Comparison of ENCODE assay signal across 19 mouse cellular contexts in genomic region chr13:54748190-54748589, GRCm38 (mm10). TPM values are rescaled to one million over a fixed set of nuclear protein-coding genes. Genes with fewer than 3 reads are reported as not detected.
DNase-seq lines count a peak whose midpoint lies in the region; ATAC-seq and TF ChIP-seq lines count a peak whose summit lies in the region.
"Had no signal": no experiment of that assay in that cellular context is flagged by ENCODE, and none has a peak within 500 bp of the region (broad histone marks: within the 10 kb centered on the region; RNA-seq: fewer than 3 reads in every experiment).

No protein-coding gene starts in this region.

- TF ChIP-seq CTCF in left cerebral cortex, adult 2 months (IDR thresholded peaks at IDR 0.05): no peak
- no peak for TF ChIP-seq CTCF in olfactory bulb, adult 2 months (IDR thresholded peaks at IDR 0.05; ENCODE audit: insufficient read depth, low read depth, low read length)

- H3K4me3 ChIP-seq in left cerebral cortex, adult 2 months: peak overlapping the region; percentile 60
- peak overlapping the region; percentile 72 for H3K4me3 ChIP-seq in forebrain, embryonic 16.5 days (replicated peaks; ENCODE audit: low read length)
- H3K4me3 ChIP-seq in midbrain, embryonic 11.5 days (ENCODE audit: low read depth, low read length): peak overlapping the region; percentile 74
- H3K4me3 ChIP-seq in olfactory bulb, adult 2 months (ENCODE audit: insufficient read depth, low read depth, low read length): peak overlapping the region; percentile 72

- no peaks in the 10 kb centered on the region for H3K9me3 ChIP-seq in forebrain, embryonic 16.5 days (ENCODE audit: control insufficient read depth, low read length)
- no peaks in the 10 kb centered on the region for H3K9me3 ChIP-seq in midbrain, embryonic 11.5 days (ENCODE audit: control insufficient read depth, low read length)
- H3K9me3 ChIP-seq: stomach, embryonic 15.5 days had no signal

- peaks cover 58% of the 10 kb centered on the region for H3K4me1 ChIP-seq in forebrain, embryonic 16.5 days (replicated peaks; ENCODE audit: control insufficient read depth, insufficient read depth, low read length)
- peaks cover 19% of the 10 kb centered on the region for H3K4me1 ChIP-seq in midbrain, embryonic 11.5 days (ENCODE audit: control insufficient read depth, insufficient read depth, low read length)
- H3K4me1 ChIP-seq in olfactory bulb, adult 2 months (ENCODE audit: control insufficient read depth, insufficient read depth, low read length): peaks cover 53% of the 10 kb centered on the region

- peak overlapping the region; percentile 83 for H3K4me2 ChIP-seq in forebrain, embryonic 16.5 days (ENCODE audit: low read length)
- peak overlapping the region; percentile 67 for H3K4me2 ChIP-seq in midbrain, embryonic 11.5 days

- H3K27ac ChIP-seq in left cerebral cortex, adult 2 months: peak overlapping the region; percentile 79
- no peak overlapping the region for H3K27ac ChIP-seq in forebrain, embryonic 16.5 days (ENCODE audit: low read length)
- H3K27ac ChIP-seq in midbrain, embryonic 11.5 days (ENCODE audit: low read depth, low read length): no peak overlapping the region
- peak overlapping the region; percentile 72 for H3K27ac ChIP-seq in olfactory bulb, adult 2 months (ENCODE audit: insufficient read depth, low read depth, low read length)
- H3K27ac ChIP-seq: stomach, embryonic 15.5 days had no signal

- WGBS in forebrain, embryonic 16.5 days: 80% methylated on average over 8 of the region's 8 CpGs
- WGBS in midbrain, embryonic 11.5 days: 86% methylated on average over 8 of the region's 8 CpGs
- 48% methylated on average over 8 of the region's 8 CpGs for WGBS in olfactory bulb, adult 2 months

- no peak for DNase-seq in left cerebral cortex, adult 2 months (ENCODE audit: extremely low spot score in 1 of 2, low spot score in 2 of 2)
- DNase-seq in left cerebral cortex, adult 11 months (ENCODE audit: low spot score): no peak
- no peak for DNase-seq in midbrain, embryonic 11.5 days (ENCODE audit: low spot score, missing footprints)
- DNase-seq in gastrocnemius, adult 18-20 months (ENCODE audit: low spot score): no peak
- no peak for DNase-seq in thymus, adult 18-20 months
- DNase-seq: gastrocnemius, postnatal 14 days; thymus, postnatal 4 days had no signal

- no peaks in the 10 kb centered on the region for H3K27me3 ChIP-seq in forebrain, embryonic 16.5 days (replicated peaks; ENCODE audit: control insufficient read depth, insufficient read depth, low read length)
- H3K27me3 ChIP-seq in midbrain, embryonic 11.5 days (ENCODE audit: control insufficient read depth, insufficient read depth, low read length): peaks cover 14% of the 10 kb centered on the region

- peak overlapping the region; percentile 83 for H3K9ac ChIP-seq in forebrain, embryonic 16.5 days (replicated peaks; ENCODE audit: low read depth, low read length)
- H3K9ac ChIP-seq in midbrain, embryonic 11.5 days (ENCODE audit: low read length): peak overlapping the region; percentile 12; the same call in 1 of the 2 replicates
- H3K9ac ChIP-seq: stomach, embryonic 15.5 days had no signal

- no peak for ATAC-seq in forebrain, embryonic 16.5 days
- ATAC-seq in midbrain, embryonic 11.5 days (ENCODE audit: low FRiP score): no peak
- no peak for ATAC-seq in monocyte, adult 5-6 weeks (replicated peaks; ENCODE audit: insufficient number of reproducible peaks, low FRiP score, low TSS enrichment, poor library complexity, severe bottlenecking)
- ATAC-seq: lung, postnatal 0 days had no signal

- H3K36me3 ChIP-seq in forebrain, embryonic 16.5 days (ENCODE audit: control insufficient read depth, insufficient read depth): peaks cover 2% of the 10 kb centered on the region; the same call in 1 of the 2 replicates
- H3K36me3 ChIP-seq in midbrain, embryonic 11.5 days (ENCODE audit: control insufficient read depth, insufficient read depth, low read length): no peaks in the 10 kb centered on the region
- H3K36me3 ChIP-seq: stomach, embryonic 15.5 days had no signal

- no peak for TF ChIP-seq POLR2A in olfactory bulb, adult 2 months (IDR thresholded peaks at IDR 0.05; ENCODE audit: insufficient read depth, low read depth, low read length)

- intact Hi-C loops in left cerebral cortex, adult 2 months (cut with DNase I): no loop called here

RNA-seq across cellular contexts. Expression of gene Gprin1, which starts 1.5 kb away (rescaled TPM):
- 100 to 1,000 TPM; 128 to 130 TPM for total RNA-seq in left cerebral cortex, adult 2 months (2021)
- polyA plus RNA-seq in forebrain, embryonic 16.5 days (2015; fragmentation: Nextera tagmentation; extraction: Ambion mirVana): 6.2 and 7.1 TPM in 2 replicates
- polyA plus RNA-seq in midbrain, embryonic 11.5 days (2014; fragmentation: Nextera tagmentation; extraction: Ambion mirVana): 9.8 and 10.8 TPM in 2 replicates
- polyA plus RNA-seq in olfactory bulb, adult 2 months (2012; ENCODE audit: insufficient read depth, insufficient read length, low replicate concordance, missing spikeins): not detected in 2 replicates
- not detected in 3 replicates for total RNA-seq in monocyte, adult 5-6 weeks (2017)
- not detected for total RNA-seq in gastrocnemius, adult 18-20 months (2021)
- total RNA-seq: megakaryocyte-erythroid progenitor cell, adult 5-6 weeks; MEL had no signal
- polyA plus RNA-seq: lung, postnatal 0 days had no signal

RNA-seq across cellular contexts. Expression of gene Sncb, which starts 18.2 kb away (rescaled TPM):
- total RNA-seq in left cerebral cortex, adult 2 months (2021): 100 to 1,000 TPM; 869 to 881 TPM
- 27.1 and 37.0 TPM in 2 replicates for polyA plus RNA-seq in forebrain, embryonic 16.5 days (2015; fragmentation: Nextera tagmentation; extraction: Ambion mirVana)
- 1.3 TPM in 2 replicates for polyA plus RNA-seq in midbrain, embryonic 11.5 days (2014; fragmentation: Nextera tagmentation; extraction: Ambion mirVana)
- not detected in 2 replicates for polyA plus RNA-seq in olfactory bulb, adult 2 months (2012; ENCODE audit: insufficient read depth, insufficient read length, low replicate concordance, missing spikeins)
- not detected in 3 replicates for total RNA-seq in monocyte, adult 5-6 weeks (2017)
- total RNA-seq in gastrocnemius, adult 18-20 months (2021): not detected
- total RNA-seq: megakaryocyte-erythroid progenitor cell, adult 5-6 weeks; MEL had no signal
- polyA plus RNA-seq: heart, embryonic 14.5 days; liver, embryonic 11.5 days; lung, postnatal 0 days had no signal

RNA-seq across cellular contexts. Expression of gene Eif4e1b, which starts 35.6 kb away (rescaled TPM):
- total RNA-seq in left cerebral cortex, adult 2 months (2021): not detected
- not detected in 2 replicates for polyA plus RNA-seq in forebrain, embryonic 16.5 days (2015; fragmentation: Nextera tagmentation; extraction: Ambion mirVana)
- polyA plus RNA-seq in midbrain, embryonic 11.5 days (2014; fragmentation: Nextera tagmentation; extraction: Ambion mirVana): not detected in 2 replicates
- not detected in 2 replicates for polyA plus RNA-seq in olfactory bulb, adult 2 months (2012; ENCODE audit: insufficient read depth, insufficient read length, low replicate concordance, missing spikeins)
- total RNA-seq in monocyte, adult 5-6 weeks (2017): not detected in 3 replicates
- not detected for total RNA-seq in gastrocnemius, adult 18-20 months (2021)
- total RNA-seq: gastrocnemius, postnatal 14 days; megakaryocyte-erythroid progenitor cell, adult 5-6 weeks; MEL had no signal
- polyA plus RNA-seq: heart, embryonic 14.5 days; intestine, embryonic 14.5 days; large intestine, adult 2 months; liver, embryonic 11.5 days; lung, postnatal 0 days; small intestine, adult 2 months; stomach, embryonic 15.5 days had no signal

RNA-seq across cellular contexts. Expression of gene Tspan17, which starts 41.0 kb away (rescaled TPM):
- total RNA-seq in left cerebral cortex, adult 2 months (2021): 10 to 100 TPM; 91.7 to 95.3 TPM
- polyA plus RNA-seq in forebrain, embryonic 16.5 days (2015; fragmentation: Nextera tagmentation; extraction: Ambion mirVana): 18.6 and 29.7 TPM in 2 replicates
- 13.3 and 15.9 TPM in 2 replicates for polyA plus RNA-seq in midbrain, embryonic 11.5 days (2014; fragmentation: Nextera tagmentation; extraction: Ambion mirVana)
- not detected in 2 replicates for polyA plus RNA-seq in olfactory bulb, adult 2 months (2012; ENCODE audit: insufficient read depth, insufficient read length, low replicate concordance, missing spikeins)
- total RNA-seq in monocyte, adult 5-6 weeks (2017): 6.9 to 18.5 TPM (median 8.1 TPM) in 3 replicates
- total RNA-seq in gastrocnemius, adult 18-20 months (2021): 10 to 100 TPM; 19.1 to 23.1 TPM
- total RNA-seq: megakaryocyte-erythroid progenitor cell, adult 5-6 weeks had no signal

RNA-seq across cellular contexts. Expression of gene Cdhr2, which starts 46.9 kb away (rescaled TPM):
- total RNA-seq in left cerebral cortex, adult 2 months (2021): under 1 TPM; 0.16 to 0.45 TPM
- 0.16 and 0.25 TPM in 2 replicates for polyA plus RNA-seq in forebrain, embryonic 16.5 days (2015; fragmentation: Nextera tagmentation; extraction: Ambion mirVana)
- 0.06 TPM in 1 of 2 replicates, not detected in the other for polyA plus RNA-seq in midbrain, embryonic 11.5 days (2014; fragmentation: Nextera tagmentation; extraction: Ambion mirVana)
- polyA plus RNA-seq in olfactory bulb, adult 2 months (2012; ENCODE audit: insufficient read depth, insufficient read length, low replicate concordance, missing spikeins): not detected in 2 replicates
- 0.10 TPM in 1 of 3 replicates, not detected in the others for total RNA-seq in monocyte, adult 5-6 weeks (2017)
- total RNA-seq in gastrocnemius, adult 18-20 months (2021): not detected
- total RNA-seq: gastrocnemius, postnatal 14 days; megakaryocyte-erythroid progenitor cell, adult 5-6 weeks; MEL had no signal
- polyA plus RNA-seq: heart, embryonic 14.5 days; lung, postnatal 0 days had no signal

Comparison
In these comparisons a context has a peak if more than half of its experiments do, and no peak if none do; other contexts are left out.
1. H3K27ac ChIP-seq: peak in left cerebral cortex, adult 2 months (single experiment) and olfactory bulb, adult 2 months (single experiment); none in forebrain, embryonic 16.5 days (single experiment) and midbrain, embryonic 11.5 days (single experiment).
2. RNA of gene Gprin1, which starts 1.5 kb away (total RNA-seq): 128 to 130 TPM in left cerebral cortex, adult 2 months; not detected in gastrocnemius, adult 18-20 months and not detected in monocyte, adult 5-6 weeks; every median in the first group is over 100 times any median in the second.
3. RNA of gene Sncb, which starts 18.2 kb away (total RNA-seq): 869 to 881 TPM in left cerebral cortex, adult 2 months; not detected in gastrocnemius, adult 18-20 months and not detected in monocyte, adult 5-6 weeks; every median in the first group is over 100 times any median in the second.
4. Peak in every context shown above with its lines, with median percentiles within 50 percentile points of each other: H3K4me3 ChIP-seq.